Mouse (Mus musculus): ENCODE measurements around the gene Eefsec. TPM values are rescaled to one million over a fixed set of nuclear protein-coding genes. Genes with fewer than 3 reads are reported as not detected.

The Eefsec gene
- polyA plus RNA-seq, 1 experiment from 2014 or later: 32.8 TPM

DNA sequence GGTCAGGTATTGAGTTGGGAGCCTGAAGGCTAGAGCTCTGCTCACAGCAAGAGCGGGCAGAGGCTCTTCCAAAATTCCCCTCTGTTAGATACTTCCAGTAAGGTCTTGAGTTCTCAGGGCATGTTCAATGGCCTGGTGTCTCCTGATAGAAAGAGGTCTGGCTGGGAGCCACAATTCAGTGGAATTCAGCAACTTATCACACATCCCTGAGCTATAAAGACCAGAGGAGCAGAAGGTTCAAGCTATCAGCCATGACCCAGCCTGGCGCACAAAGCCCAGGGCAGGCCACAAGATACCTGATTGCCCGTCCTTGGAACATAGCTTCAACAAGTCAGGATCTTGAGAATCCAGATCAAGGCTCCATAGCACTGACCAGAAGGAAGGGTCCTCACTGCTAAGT, 105.2 kb downstream of the Eefsec start:
- no peak overlapping the region for H3K4me3 ChIP-seq (ENCODE audit: low read depth, low read length)
- no peak overlapping the region for H3K27ac ChIP-seq (ENCODE audit: low read depth, low read length)
- TF ChIP-seq CTCF (IDR thresholded peaks at IDR 0.05; ENCODE audit: low read depth): no peak
- ATAC-seq: no peak
- H3K4me1 ChIP-seq (replicated peaks; ENCODE audit: control insufficient read depth, insufficient read depth, low read length): peaks cover 4% of the 10 kb centered on the region; the same call in 1 of the 2 replicates
- no peaks in the 10 kb centered on the region for H3K9me3 ChIP-seq (ENCODE audit: control insufficient read depth)
- no peak overlapping the region for H3K4me2 ChIP-seq (replicated peaks; ENCODE audit: low read depth)
- 98% methylated on average over 3 of the region's 3 CpGs for WGBS
- H3K36me3 ChIP-seq (ENCODE audit: control insufficient read depth, insufficient read depth): no peaks in the 10 kb centered on the region; the same call in 1 of the 2 replicates
- no peak overlapping the region for H3K9ac ChIP-seq (ENCODE audit: low read depth, low read length)
- H3K27me3 ChIP-seq (replicated peaks; ENCODE audit: control insufficient read depth, insufficient read depth, low read length): no peaks in the 10 kb centered on the region

DNA sequence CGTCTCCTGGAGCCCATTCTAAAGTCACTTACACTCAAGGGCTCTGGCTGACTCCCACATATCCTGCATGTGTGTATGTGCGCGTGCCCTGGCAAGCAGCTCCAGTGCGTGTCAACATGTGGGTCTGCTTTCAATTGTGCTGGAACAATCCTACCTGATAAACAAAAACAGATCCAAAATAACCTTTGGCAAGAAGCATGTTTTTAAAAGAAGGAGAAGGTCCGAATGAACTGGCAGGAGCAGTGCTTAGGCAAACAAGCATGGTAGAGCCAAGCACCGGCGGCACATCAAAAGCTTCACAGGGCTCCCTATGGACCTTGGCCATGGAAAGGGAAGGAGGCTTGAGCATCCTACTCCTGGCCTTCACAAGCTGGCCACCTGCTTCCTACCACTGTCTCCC, 105.6 kb downstream of the Eefsec start:
- H3K36me3 ChIP-seq (ENCODE audit: control insufficient read depth, insufficient read depth): no peaks in the 10 kb centered on the region; the same call in 1 of the 2 replicates
- H3K4me2 ChIP-seq (replicated peaks; ENCODE audit: low read depth): no peak overlapping the region
- peaks cover 4% of the 10 kb centered on the region; the same call in 1 of the 2 replicates for H3K4me1 ChIP-seq (replicated peaks; ENCODE audit: control insufficient read depth, insufficient read depth, low read length)
- H3K27me3 ChIP-seq (replicated peaks; ENCODE audit: control insufficient read depth, insufficient read depth, low read length): no peaks in the 10 kb centered on the region
- WGBS: 89% methylated on average over 7 of the region's 7 CpGs
- TF ChIP-seq CTCF (IDR thresholded peaks at IDR 0.05; ENCODE audit: low read depth): no peak
- no peak for ATAC-seq
- H3K9me3 ChIP-seq (ENCODE audit: control insufficient read depth): no peaks in the 10 kb centered on the region
- no peak overlapping the region for H3K4me3 ChIP-seq (ENCODE audit: low read depth, low read length)
- H3K9ac ChIP-seq (ENCODE audit: low read depth, low read length): no peak overlapping the region
- no peak overlapping the region for H3K27ac ChIP-seq (ENCODE audit: low read depth, low read length)

DNA sequence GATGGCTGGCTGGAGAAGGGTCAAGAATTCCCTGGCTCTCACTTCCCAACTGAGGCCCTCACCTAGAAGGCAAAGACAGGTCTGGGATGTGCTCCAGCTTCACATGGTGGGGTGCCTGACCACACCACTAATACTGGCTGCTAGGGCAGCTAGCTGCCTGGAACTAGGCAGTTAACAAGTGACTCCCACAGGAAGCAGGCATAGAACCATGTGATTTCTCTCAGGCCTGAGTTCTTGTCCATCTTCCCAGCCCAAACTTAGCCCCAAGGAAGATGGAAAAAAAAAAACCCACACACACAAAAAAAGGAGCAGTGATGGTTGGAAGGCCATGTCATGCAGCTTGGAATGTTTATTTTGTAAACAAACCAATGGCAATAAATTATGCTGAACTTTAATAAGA, 117.0 kb downstream of the Eefsec start:
- no peak overlapping the region for H3K4me3 ChIP-seq (ENCODE audit: low read depth, low read length)
- H3K27me3 ChIP-seq (replicated peaks; ENCODE audit: control insufficient read depth, insufficient read depth, low read length): no peaks in the 10 kb centered on the region
- no peak overlapping the region for H3K27ac ChIP-seq (ENCODE audit: low read depth, low read length)
- no peak for ATAC-seq
- no peak overlapping the region for H3K4me2 ChIP-seq (replicated peaks; ENCODE audit: low read depth)
- peaks cover 7% of the 10 kb centered on the region; the same call in 1 of the 2 replicates for H3K36me3 ChIP-seq (ENCODE audit: control insufficient read depth, insufficient read depth)
- no peak overlapping the region for H3K9ac ChIP-seq (ENCODE audit: low read depth, low read length)
- no peaks in the 10 kb centered on the region for H3K4me1 ChIP-seq (replicated peaks; ENCODE audit: control insufficient read depth, insufficient read depth, low read length)
- H3K9me3 ChIP-seq (ENCODE audit: control insufficient read depth): no peaks in the 10 kb centered on the region
- TF ChIP-seq CTCF (IDR thresholded peaks at IDR 0.05; ENCODE audit: low read depth): no peak

DNA sequence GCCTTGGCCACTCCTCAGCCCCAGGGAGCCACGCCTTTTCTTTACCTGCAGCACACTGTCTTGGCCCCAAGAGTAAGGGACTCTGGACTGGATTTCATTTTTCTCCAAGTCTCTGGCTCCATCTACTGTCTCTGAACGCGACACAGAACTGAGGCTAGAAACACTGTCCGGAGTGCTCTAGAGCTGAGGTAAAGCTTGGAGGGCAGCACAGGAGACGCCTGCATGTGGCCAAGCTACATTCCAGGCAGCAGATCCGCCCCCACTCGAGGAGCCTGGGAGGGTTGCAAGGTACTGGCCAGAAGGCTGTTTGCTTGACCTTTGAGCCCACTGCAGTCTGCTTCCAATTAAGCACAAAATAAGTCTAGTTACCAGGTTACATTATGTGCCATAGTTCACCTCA, 124.5 kb downstream of the Eefsec start:
- no peaks in the 10 kb centered on the region; the same call in 1 of the 2 replicates for H3K4me1 ChIP-seq (replicated peaks; ENCODE audit: control insufficient read depth, insufficient read depth, low read length)
- H3K27ac ChIP-seq (ENCODE audit: low read depth, low read length): peak overlapping the region; percentile 41; the same call in 1 of the 2 replicates
- ATAC-seq: peak; percentile 87
- H3K4me3 ChIP-seq (ENCODE audit: low read depth, low read length): no peak overlapping the region
- H3K9me3 ChIP-seq (ENCODE audit: control insufficient read depth): no peaks in the 10 kb centered on the region
- no peaks in the 10 kb centered on the region; the same call in 1 of the 2 replicates for H3K36me3 ChIP-seq (ENCODE audit: control insufficient read depth, insufficient read depth)
- H3K27me3 ChIP-seq (replicated peaks; ENCODE audit: control insufficient read depth, insufficient read depth, low read length): no peaks in the 10 kb centered on the region
- H3K9ac ChIP-seq (ENCODE audit: low read depth, low read length): no peak overlapping the region; the same call in 1 of the 2 replicates
- peak overlapping the region; percentile 18; the same call in 1 of the 2 replicates for H3K4me2 ChIP-seq (replicated peaks; ENCODE audit: low read depth)
- whole genome bisulfite sequencing: 26% methylated on average over 7 of the region's 7 CpGs
- TF ChIP-seq CTCF (IDR thresholded peaks at IDR 0.05; ENCODE audit: low read depth): peak; percentile 82

DNA sequence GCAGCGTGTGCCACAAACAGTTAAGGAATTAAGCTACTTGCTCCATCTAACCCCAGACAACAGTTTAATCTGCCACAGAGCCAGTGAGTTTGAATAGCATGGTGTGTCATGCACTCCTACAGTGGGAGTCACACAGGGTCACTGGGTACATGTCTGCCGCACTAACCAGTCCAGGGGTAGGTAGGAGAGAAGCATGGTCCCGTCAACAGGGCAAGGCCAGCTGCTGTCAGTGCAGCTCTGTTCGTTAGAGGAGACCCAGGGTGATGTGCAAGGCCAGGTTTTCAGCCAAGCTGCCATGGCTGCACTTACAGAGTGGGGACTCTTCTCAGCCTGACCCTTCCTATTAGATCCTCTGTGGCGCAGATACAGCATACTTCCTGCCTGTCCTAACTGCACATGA, 125.1 kb downstream of the Eefsec start:
- H3K27me3 ChIP-seq (replicated peaks; ENCODE audit: control insufficient read depth, insufficient read depth, low read length): no peaks in the 10 kb centered on the region
- H3K4me3 ChIP-seq (ENCODE audit: low read depth, low read length): no peak overlapping the region
- no peak for ATAC-seq
- H3K27ac ChIP-seq (ENCODE audit: low read depth, low read length): 0 out of 2 replicates have a peak overlapping the region, but pooled peaks have one; percentile 41
- no peaks in the 10 kb centered on the region for H3K9me3 ChIP-seq (ENCODE audit: control insufficient read depth)
- 66% methylated on average over 5 of the region's 5 CpGs for WGBS
- TF ChIP-seq CTCF (IDR thresholded peaks at IDR 0.05; ENCODE audit: low read depth): no peak
- peak overlapping the region; percentile 30; the same call in 1 of the 2 replicates for H3K4me2 ChIP-seq (replicated peaks; ENCODE audit: low read depth)
- no peaks in the 10 kb centered on the region; the same call in 1 of the 2 replicates for H3K36me3 ChIP-seq (ENCODE audit: control insufficient read depth, insufficient read depth)
- H3K4me1 ChIP-seq (replicated peaks; ENCODE audit: control insufficient read depth, insufficient read depth, low read length): no peaks in the 10 kb centered on the region; the same call in 1 of the 2 replicates
- H3K9ac ChIP-seq (ENCODE audit: low read depth, low read length): no peak overlapping the region

DNA sequence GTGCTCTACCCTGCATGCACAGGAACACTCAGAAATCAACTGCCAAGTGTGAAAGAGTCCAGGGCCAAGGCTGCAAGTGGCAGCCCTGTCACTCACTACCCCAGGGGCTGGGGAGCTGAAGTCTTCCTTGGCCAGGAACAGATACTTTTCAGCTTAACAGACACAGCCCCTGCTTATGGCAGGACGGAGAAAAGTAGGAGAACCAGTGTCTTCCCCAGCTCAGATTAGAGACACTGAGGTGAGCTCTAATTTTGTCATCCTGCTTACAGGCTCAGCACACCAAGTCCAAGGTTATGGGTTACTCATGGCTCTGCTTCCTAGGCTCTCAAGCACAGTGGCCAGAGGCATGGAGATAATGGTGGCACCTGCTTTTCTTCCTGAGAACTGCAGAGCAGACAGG, 126.6 kb downstream of the Eefsec start:
- WGBS: 67% methylated on average over 1 of the region's 1 CpGs
- H3K4me1 ChIP-seq (replicated peaks; ENCODE audit: control insufficient read depth, insufficient read depth, low read length): no peaks in the 10 kb centered on the region; the same call in 1 of the 2 replicates
- no peak for TF ChIP-seq CTCF (IDR thresholded peaks at IDR 0.05; ENCODE audit: low read depth)
- no peak for ATAC-seq
- H3K9me3 ChIP-seq (ENCODE audit: control insufficient read depth): no peaks in the 10 kb centered on the region
- H3K27me3 ChIP-seq (replicated peaks; ENCODE audit: control insufficient read depth, insufficient read depth, low read length): no peaks in the 10 kb centered on the region
- no peak overlapping the region for H3K4me2 ChIP-seq (replicated peaks; ENCODE audit: low read depth)
- H3K36me3 ChIP-seq (ENCODE audit: control insufficient read depth, insufficient read depth): no peaks in the 10 kb centered on the region; the same call in 1 of the 2 replicates
- H3K27ac ChIP-seq (ENCODE audit: low read depth, low read length): no peak overlapping the region
- H3K9ac ChIP-seq (ENCODE audit: low read depth, low read length): no peak overlapping the region
- H3K4me3 ChIP-seq (ENCODE audit: low read depth, low read length): no peak overlapping the region
